Mouse (Mus musculus): ENCODE data around the gene Acsm5.

Gene Acsm5

GRCm38 (mm10) chr7:119519163-119519562 lies at the start of gene Acsm5:
Gene Acsm5, plus strand, starts transcription at chr7:119519463.
- DNase-seq (ENCODE audit: low read depth, low spot score), result no peak

DNA sequence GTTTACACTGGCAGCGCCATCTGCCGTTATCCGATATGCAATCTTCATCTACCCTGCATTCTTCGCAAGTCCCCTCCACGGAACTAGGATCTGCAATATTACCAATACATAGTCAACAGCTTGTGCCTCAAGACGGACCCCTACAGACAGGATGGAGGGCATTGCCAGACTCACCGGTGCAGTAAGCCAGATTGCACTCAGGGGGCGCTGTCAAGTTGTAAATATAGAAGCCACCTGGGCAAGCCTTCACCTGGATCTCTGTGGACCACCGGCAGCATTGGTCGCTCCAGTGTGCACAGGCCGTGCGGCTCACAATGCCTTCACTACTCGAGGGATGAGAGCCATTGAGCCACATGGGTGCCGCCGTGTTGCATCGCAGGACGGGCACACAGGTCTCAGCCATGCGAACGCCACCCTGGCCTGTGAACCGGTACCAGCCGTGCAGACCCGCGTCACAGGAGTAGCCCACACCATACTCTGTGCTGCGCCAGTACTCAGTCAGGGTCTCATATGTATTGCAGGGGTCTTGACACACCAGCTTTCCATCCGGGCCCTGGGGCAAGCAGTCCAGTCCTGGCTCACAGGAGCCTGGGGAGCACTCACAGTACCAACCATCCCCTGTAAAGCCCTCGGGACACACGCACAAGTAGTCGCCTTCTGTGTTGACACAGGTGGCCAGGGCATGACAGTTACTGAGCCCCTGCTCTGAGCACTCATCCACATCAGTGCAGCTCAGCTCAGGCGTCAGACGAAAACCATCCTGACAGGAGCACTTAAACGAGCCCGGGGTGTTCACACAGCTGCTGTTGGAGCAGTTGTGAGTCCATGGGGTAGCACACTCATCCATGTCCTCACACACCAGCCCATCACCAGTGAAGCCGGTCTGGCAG lies 42.5 kb upstream of the Acsm5 start:
- no peak for DNase-seq (ENCODE audit: low read depth, low spot score)

DNA sequence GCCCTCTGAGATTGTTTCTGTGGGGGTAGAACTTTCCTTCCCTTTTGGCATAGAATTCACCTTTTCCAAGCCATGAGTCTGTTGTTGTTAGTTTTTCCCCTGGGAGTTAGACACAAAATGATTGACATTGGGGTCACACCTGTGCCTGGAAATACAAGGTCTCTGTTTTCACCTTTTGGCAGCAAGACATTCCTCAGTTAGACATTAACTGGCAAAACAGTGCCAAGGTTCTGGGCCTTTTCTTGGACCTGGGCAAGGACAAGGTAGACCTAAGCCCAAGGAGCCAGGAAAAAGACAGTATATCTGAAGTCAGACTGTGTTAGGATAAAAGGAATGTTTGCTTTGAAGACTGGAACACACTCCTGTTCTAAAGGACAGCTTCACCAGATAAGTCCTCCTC lies 40.0 kb upstream of the Acsm5 start, which contains the start of gene Umod:
Gene Umod, minus strand, starts transcription at position 27 of the 400 bp plus-strand sequence.
- no peak for DNase-seq (ENCODE audit: low read depth, low spot score)

DNA sequence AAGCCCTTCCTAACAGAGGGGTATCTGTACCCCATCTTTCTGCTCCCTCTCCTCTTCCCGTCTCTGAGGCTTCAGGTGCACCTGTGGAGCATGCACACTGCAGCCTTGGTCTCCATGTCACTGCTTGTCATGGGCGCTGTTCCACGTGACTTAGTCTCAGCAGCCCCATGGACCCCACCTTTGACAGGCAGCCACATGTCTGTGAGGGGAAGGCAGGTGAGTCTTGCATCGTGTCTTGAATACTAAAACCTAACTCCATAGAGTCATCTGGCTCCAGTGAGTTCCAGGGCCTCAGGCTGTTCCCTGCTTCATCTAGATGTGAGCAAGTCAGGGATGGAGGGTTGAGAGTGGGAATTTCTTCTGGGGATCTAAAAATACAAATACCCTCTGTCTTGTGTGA lies 35.1 kb upstream of the Acsm5 start:
- no peak for DNase-seq (ENCODE audit: low read depth, low spot score)

GRCm38 (mm10) chr7:119486683-119487082 lies 32.6 kb upstream of the Acsm5 start:
- peak; percentile 47 for DNase-seq (ENCODE audit: low read depth, low spot score)

GRCm38 (mm10) chr7:119490041-119490780 lies 29.1 kb upstream of the Acsm5 start:
- peak; percentile 55 for DNase-seq (ENCODE audit: low read depth, low spot score)

DNA sequence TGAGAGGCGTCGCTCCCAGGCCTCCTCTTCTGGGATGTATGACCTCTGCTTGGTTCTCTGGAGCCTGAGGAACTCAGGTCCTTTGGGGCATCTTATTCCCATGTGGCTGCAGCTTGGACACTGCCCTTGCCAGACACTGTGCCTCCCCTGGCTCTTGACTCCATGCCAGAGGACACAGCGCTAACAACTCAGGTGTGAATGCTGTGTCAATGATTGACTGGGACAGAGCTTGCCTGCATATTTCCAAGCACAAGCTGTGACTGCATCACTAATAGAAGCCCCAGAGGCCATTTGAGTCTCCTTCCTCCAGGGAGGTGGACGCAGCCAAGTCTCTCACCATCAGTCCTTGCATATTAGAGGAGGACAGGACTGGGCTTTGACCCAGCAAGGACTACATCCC lies 8.1 kb upstream of the Acsm5 start:
- peak; percentile 8 for DNase-seq (ENCODE audit: low read depth, low spot score)

- peak; percentile 85 for DNase-seq (ENCODE audit: low read depth, low spot score)
Observed at GRCm38 (mm10) chr7:119513056-119513455, 6.2 kb upstream of the Acsm5 start.

DNA sequence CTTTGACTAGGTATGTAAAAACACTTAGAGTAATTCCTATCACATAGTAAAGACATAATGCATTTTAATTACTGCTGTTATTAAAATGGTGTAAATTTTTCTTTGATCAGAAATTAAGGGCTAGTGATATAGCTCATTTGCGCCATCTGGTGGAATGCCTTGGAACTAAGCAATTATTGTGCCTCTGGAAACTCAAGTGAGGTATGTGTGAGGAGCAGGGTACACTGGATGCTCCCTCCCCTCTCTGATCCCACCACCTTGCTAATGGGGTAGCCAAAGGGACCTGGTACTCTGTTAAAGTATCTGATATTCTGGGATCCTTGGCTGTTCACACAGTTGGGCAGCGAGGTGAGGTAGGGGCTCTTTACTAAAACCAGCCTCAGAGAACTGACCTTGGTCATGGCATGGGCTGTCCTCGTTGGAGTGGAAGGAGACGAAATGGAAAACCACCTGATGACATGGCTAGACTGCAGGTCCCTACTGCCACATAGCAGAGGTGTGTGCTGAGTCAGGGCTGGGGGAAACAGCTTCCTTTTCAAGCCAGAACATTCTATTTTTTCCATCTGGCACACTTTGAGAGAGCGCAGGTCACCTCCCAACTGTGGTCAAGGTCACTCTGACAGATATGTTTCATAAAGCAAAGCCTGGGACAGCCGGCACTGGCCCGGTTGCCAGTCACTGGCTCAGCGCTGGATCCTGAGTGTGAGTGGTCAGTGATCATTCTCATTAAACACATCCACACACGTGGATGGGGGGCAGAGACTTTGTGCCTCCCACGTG lies 3.6 kb upstream of the Acsm5 start:
- peak; percentile 57 for DNase-seq (ENCODE audit: low read depth, low spot score)

DNA sequence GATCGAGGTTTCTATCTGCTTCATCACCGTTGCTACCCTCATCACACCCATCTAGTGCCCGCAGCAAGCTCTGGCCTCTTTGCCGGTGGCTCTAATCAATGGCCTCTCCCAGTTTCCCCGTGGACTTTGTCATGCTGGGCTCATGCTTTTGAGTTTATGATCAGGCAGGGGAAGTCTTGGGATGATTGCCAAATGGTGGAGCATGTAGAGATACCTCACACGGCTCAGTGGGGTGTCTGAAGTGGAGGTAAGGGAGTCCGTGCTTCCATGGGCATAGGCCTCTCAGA lies 3.0 kb upstream of the Acsm5 start:
- DNase-seq (ENCODE audit: low read depth, low spot score), result no peak

GRCm38 (mm10) chr7:119519654-119520053 lies 391 bp downstream of the Acsm5 start:
- peak; percentile 64 for DNase-seq (ENCODE audit: low read depth, low spot score)

GRCm38 (mm10) chr7:119521816-119522215 lies 2.6 kb downstream of the Acsm5 start:
- no peak for DNase-seq (ENCODE audit: low read depth, low spot score)

- no peak for DNase-seq (ENCODE audit: low read depth, low spot score)
Observed at GRCm38 (mm10) chr7:119522385-119522784, 3.1 kb downstream of the Acsm5 start.

DNA sequence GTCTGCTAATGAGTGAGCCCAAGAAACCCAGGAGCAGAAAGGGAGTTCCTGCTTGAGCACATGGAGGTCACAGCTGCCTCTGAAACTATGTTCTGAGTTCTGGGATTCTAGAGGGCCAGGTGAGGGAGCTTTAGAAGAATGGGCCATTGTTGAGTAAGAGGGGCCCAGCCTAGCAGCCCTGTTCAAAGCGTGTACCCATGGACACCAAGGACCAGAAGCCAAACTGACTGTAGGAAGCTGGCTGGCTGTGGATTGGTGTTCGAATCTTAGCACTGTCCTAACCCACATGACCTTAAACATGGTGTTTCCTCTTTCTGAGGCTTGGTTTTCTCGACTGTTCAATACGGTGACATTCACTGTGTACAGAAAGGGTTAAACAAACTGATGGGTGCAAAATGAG lies 4.1 kb downstream of the Acsm5 start, which contains the start of gene Pdilt:
Gene Pdilt, minus strand, starts transcription at position 101 of the 400 bp plus-strand sequence.
- DNase-seq (ENCODE audit: low read depth, low spot score), result no peak

GRCm38 (mm10) chr7:119525881-119526281 lies 6.6 kb downstream of the Acsm5 start:
- DNase-seq (ENCODE audit: low read depth, low spot score), result peak; percentile 17

- no peak for DNase-seq (ENCODE audit: low read depth, low spot score)
Observed at GRCm38 (mm10) chr7:119526486-119526885, 7.2 kb downstream of the Acsm5 start.

DNA sequence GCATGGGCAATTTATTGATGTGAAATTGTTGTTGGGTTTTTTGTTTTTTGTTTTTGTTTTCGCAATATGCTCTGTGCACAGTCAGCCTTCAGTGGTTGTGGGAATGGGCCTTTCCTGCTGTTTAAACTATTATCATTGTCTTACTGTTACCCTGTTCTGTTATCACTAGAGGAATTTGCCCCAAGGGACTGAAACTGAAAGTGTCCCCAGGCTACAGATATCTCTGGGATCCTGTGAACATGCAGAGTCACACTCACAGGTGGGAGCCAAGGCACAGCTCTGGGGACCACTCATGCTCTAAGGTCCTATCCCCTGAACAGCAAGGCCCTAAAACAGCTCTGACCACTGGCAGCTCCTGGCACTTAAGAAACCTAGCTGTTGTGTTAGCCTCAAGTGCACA lies 7.9 kb downstream of the Acsm5 start:
- no peak for DNase-seq (ENCODE audit: low read depth, low spot score)

- DNase-seq (ENCODE audit: low read depth, low spot score), result no peak
Observed at GRCm38 (mm10) chr7:119527548-119527947, 8.3 kb downstream of the Acsm5 start.

GRCm38 (mm10) chr7:119528617-119529016 lies 9.4 kb downstream of the Acsm5 start:
- DNase-seq (ENCODE audit: low read depth, low spot score), result no peak

GRCm38 (mm10) chr7:119532924-119533323 lies 13.7 kb downstream of the Acsm5 start:
- DNase-seq (ENCODE audit: low read depth, low spot score), result no peak

DNA sequence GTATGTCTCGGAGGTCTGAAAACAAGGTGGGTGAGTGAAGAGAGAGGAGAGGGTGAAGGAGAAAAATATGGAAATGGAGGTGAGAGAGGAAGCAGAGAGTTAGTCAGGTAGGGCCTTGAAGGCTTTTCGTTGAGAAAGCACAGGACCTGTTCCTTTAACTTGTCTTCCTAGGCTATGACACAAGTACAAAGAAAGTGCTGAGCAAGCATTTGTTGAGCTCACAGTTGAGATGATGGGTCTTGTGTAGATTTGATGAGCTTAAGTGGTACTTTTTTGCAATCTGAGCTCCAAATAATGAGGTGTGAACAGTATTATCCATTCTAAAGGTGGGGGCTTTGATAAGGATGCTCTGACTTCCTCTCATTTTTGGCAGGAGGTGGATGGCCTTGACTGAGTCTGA lies 15.1 kb downstream of the Acsm5 start:
- DNase-seq (ENCODE audit: low read depth, low spot score), result no peak

GRCm38 (mm10) chr7:119542445-119542844 lies 23.2 kb downstream of the Acsm5 start:
- DNase-seq (ENCODE audit: low read depth, low spot score), result no peak
